Mouse (Mus musculus): ENCODE measurements around the gene Mthfd1l.
A peak's percentile ranks its signal among the peaks of the same experiment; 100 is the strongest.

DNA sequence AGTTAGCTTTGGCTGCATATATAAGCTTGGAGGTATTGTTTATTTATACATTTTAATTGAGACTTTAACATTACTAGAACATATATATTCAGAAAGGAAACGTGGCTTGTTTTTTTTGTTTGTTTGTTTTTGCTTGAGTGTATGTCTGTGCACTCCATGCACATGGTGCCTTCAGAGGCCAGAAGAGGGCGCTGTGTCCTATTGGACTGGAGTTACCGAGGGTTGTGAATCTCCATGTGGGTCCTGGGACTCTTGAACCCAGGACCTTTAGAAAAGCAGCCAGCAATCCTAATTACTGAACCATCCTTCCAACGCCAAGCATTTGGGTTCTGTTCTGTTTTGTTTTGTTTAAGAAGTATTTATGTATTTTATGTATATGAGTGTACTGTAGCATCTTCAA is 22.4 kb downstream of the Mthfd1l start:
- peak; percentile 18; the same call in 1 of the 2 replicates for TF ChIP-seq CTCF (IDR thresholded peaks at IDR 0.05; ENCODE audit: control insufficient read depth, insufficient read depth, insufficient replicate concordance, low read depth, low read length)
- TF ChIP-seq POLR2A (IDR thresholded peaks at IDR 0.05; ENCODE audit: control insufficient read depth, low read depth, low read length) = no peak
